Mouse (Mus musculus): Measurements from ENCODE around the gene Prpf6.

Gene Prpf6

GRCm38 (mm10) chr2:181591528-181592085 lies at the start of gene Prpf6:
Gene Prpf6, plus strand, starts transcription at chr2:181591868.
- no peak for DNase-seq (ENCODE audit: low spot score)

GRCm38 (mm10) chr2:181546142-181546541 lies 45.5 kb upstream of the Prpf6 start:
- no peak for DNase-seq (ENCODE audit: low spot score)

GRCm38 (mm10) chr2:181548227-181548626 lies 43.4 kb upstream of the Prpf6 start:
- DNase-seq (ENCODE audit: low spot score), result no peak

GRCm38 (mm10) chr2:181548682-181549081 lies 43.0 kb upstream of the Prpf6 start:
- DNase-seq (ENCODE audit: low spot score), result no peak

GRCm38 (mm10) chr2:181550233-181550632 lies 41.4 kb upstream of the Prpf6 start:
- DNase-seq (ENCODE audit: low spot score), result no peak

- DNase-seq (ENCODE audit: low spot score), result no peak
These were observed 37.9 kb upstream of the Prpf6 start for GRCm38 (mm10) chr2:181553772-181554171.

GRCm38 (mm10) chr2:181567338-181567737 lies 24.3 kb upstream of the Prpf6 start:
- no peak for DNase-seq (ENCODE audit: low spot score)

- no peak for DNase-seq (ENCODE audit: low spot score)
These were observed 23.2 kb upstream of the Prpf6 start for GRCm38 (mm10) chr2:181568272-181569008.

GRCm38 (mm10) chr2:181569856-181570255 lies 21.8 kb upstream of the Prpf6 start:
- no peak for DNase-seq (ENCODE audit: low spot score)

GRCm38 (mm10) chr2:181570375-181570774 lies 21.3 kb upstream of the Prpf6 start:
- no peak for DNase-seq (ENCODE audit: low spot score)

GRCm38 (mm10) chr2:181570921-181571595 lies 20.6 kb upstream of the Prpf6 start:
- no peak for DNase-seq (ENCODE audit: low spot score)

GRCm38 (mm10) chr2:181571941-181572670 lies 19.6 kb upstream of the Prpf6 start:
- DNase-seq (ENCODE audit: low spot score), result no peak

- DNase-seq (ENCODE audit: low spot score), result no peak
These were observed 18.4 kb upstream of the Prpf6 start for GRCm38 (mm10) chr2:181572921-181573920.

GRCm38 (mm10) chr2:181573961-181574360 lies 17.7 kb upstream of the Prpf6 start:
- no peak for DNase-seq (ENCODE audit: low spot score)

GRCm38 (mm10) chr2:181574921-181575545 lies 16.6 kb upstream of the Prpf6 start:
- DNase-seq (ENCODE audit: low spot score), result no peak

GRCm38 (mm10) chr2:181576613-181577012 lies 15.1 kb upstream of the Prpf6 start:
- DNase-seq (ENCODE audit: low spot score), result no peak

- DNase-seq (ENCODE audit: low spot score), result no peak
These were observed 14.5 kb upstream of the Prpf6 start for GRCm38 (mm10) chr2:181577126-181577525.

GRCm38 (mm10) chr2:181577981-181578581 lies 13.6 kb upstream of the Prpf6 start:
- DNase-seq (ENCODE audit: low spot score), result no peak

- DNase-seq (ENCODE audit: low spot score), result no peak
These were observed 12.7 kb upstream of the Prpf6 start for GRCm38 (mm10) chr2:181578790-181579618.

All from left cerebral cortex, adult 11 months (tissue).